Mouse (Mus musculus): ENCODE data around the gene Sumo2. TPM values are rescaled to one million over a fixed set of nuclear protein-coding genes. Genes with fewer than 3 reads are reported as not detected.

Sumo2 gene
- total and polyA plus RNA-seq, 3 experiments: 556 to 653 TPM; not detected in 1

GRCm38 (mm10) chr11:115552783-115553182 lies 16.7 kb upstream of the Sumo2 start:
- Histone ChIP-seq H3K4me3 (ENCODE audit: control insufficient read depth in 1 of 2, insufficient read depth in 1 of 2, low read depth in 2 of 2, low read length in 2 of 2) (no peak overlapping the region), H3K9ac (ENCODE audit: control insufficient read depth, low read depth, low read length, poor library complexity, severe bottlenecking) (no peak overlapping the region), H3K27ac (ENCODE audit: control insufficient read depth, low read depth, low read length) (no peak overlapping the region), H3K4me1 (ENCODE audit: control insufficient read depth in 1 of 2, insufficient read depth in 2 of 2, low read length in 2 of 2) (no peaks in the 10 kb centered on the region), H3K36me3 (ENCODE audit: control insufficient read depth in 1 of 2, insufficient read depth in 2 of 2, low read length in 2 of 2) (no peaks in the 10 kb centered on the region), H3K9me3 (replicated peaks; ENCODE audit: insufficient read depth, low read length) (no peaks in the 10 kb centered on the region), H3K79me2 (ENCODE audit: control insufficient read depth, insufficient read depth, low read length, poor library complexity) (no peaks in the 10 kb centered on the region), H3K27me3 (ENCODE audit: control insufficient read depth in 1 of 2, insufficient read depth in 2 of 2, low read length in 2 of 2) (no peaks in the 10 kb centered on the region)
- peak; percentile 75 for DNase-seq (ENCODE audit: low read depth, low spot score)
- TF ChIP-seq TAL1 (IDR thresholded peaks at IDR 0.05; ENCODE audit: low read length): no peak
- peak; percentile 67 for TF ChIP-seq RAD21 (IDR thresholded peaks at IDR 0.05; ENCODE audit: low read depth, low read length)
- TF ChIP-seq TCF12 (IDR thresholded peaks at IDR 0.05; ENCODE audit: low read depth, low read length): no peak
- peak; percentile 25; the same call in 1 of the 2 replicates for TF ChIP-seq GATA1 (IDR thresholded peaks at IDR 0.05; ENCODE audit: low read depth, low read length)
- peak; percentile 33 to 85 (median 78); a peak in 5 of 6 replicates for TF ChIP-seq CTCF (IDR thresholded peaks at IDR 0.05 in 2 of 3, conservative IDR thresholded peaks at IDR 0.05 in 1 of 3; ENCODE audit: control insufficient read depth in 1 of 3, insufficient read depth in 1 of 3, low read depth in 2 of 3, low read length in 3 of 3, poor library complexity in 1 of 3, severe bottlenecking in 1 of 3)
- 0 out of 2 replicates have a peak, but pooled peaks have one; percentile 41 for TF ChIP-seq MAZ (IDR thresholded peaks at IDR 0.05; ENCODE audit: low read depth, low read length)
- TF ChIP-seq E2F4 (IDR thresholded peaks at IDR 0.05; ENCODE audit: borderline replicate concordance, low read depth, low read length): no peak
- TF ChIP-seq MYC (IDR thresholded peaks at IDR 0.05; ENCODE audit: low read depth, low read length): no peak
- TF ChIP-seq TBP (IDR thresholded peaks at IDR 0.05; ENCODE audit: low read depth, low read length): 0 out of 2 replicates have a peak, but pooled peaks have one; percentile 41
- peak; percentile 79 for TF ChIP-seq ZC3H11A (IDR thresholded peaks at IDR 0.05; ENCODE audit: low read depth, low read length)
- no peak for TF ChIP-seq CHD1 (IDR thresholded peaks at IDR 0.05; ENCODE audit: low read depth, low read length)
- TF ChIP-seq EP300 (IDR thresholded peaks at IDR 0.05; ENCODE audit: low read depth in 1 of 2, low read length in 2 of 2): no peak
- TF ChIP-seq SMC3 (IDR thresholded peaks at IDR 0.05; ENCODE audit: low read depth, low read length): peak; percentile 82

- Histone ChIP-seq H3K79me2 (ENCODE audit: control insufficient read depth, insufficient read depth, low read length, poor library complexity) (no peaks in the 10 kb centered on the region), H3K27ac (ENCODE audit: control insufficient read depth, low read depth, low read length) (no peak overlapping the region), H3K36me3 (ENCODE audit: control insufficient read depth in 1 of 2, insufficient read depth in 2 of 2, low read length in 2 of 2) (no peaks in the 10 kb centered on the region), H3K4me1 (ENCODE audit: control insufficient read depth in 1 of 2, insufficient read depth in 2 of 2, low read length in 2 of 2) (no peaks in the 10 kb centered on the region), H3K27me3 (ENCODE audit: control insufficient read depth in 1 of 2, insufficient read depth in 2 of 2, low read length in 2 of 2) (peaks cover 2 to 6% of the 10 kb centered on the region in 2 experiments; a peak in 3 of 4 replicates), H3K9me3 (replicated peaks; ENCODE audit: insufficient read depth, low read length) (no peaks in the 10 kb centered on the region), H3K9ac (ENCODE audit: control insufficient read depth, low read depth, low read length, poor library complexity, severe bottlenecking) (no peak overlapping the region), H3K4me3 (ENCODE audit: control insufficient read depth in 1 of 2, insufficient read depth in 1 of 2, low read depth in 2 of 2, low read length in 2 of 2) (no peak overlapping the region)
- no peak for DNase-seq (ENCODE audit: low read depth, low spot score)
- TF ChIP-seq POLR2A (IDR thresholded peaks at IDR 0.05; ENCODE audit: control insufficient read depth in 1 of 2, insufficient read depth in 1 of 2, low read depth in 1 of 2, low read length in 2 of 2, poor library complexity in 1 of 2) (no peak), RCOR1 (IDR thresholded peaks at IDR 0.05; ENCODE audit: low read depth, low read length) (no peak), ZC3H11A (IDR thresholded peaks at IDR 0.05; ENCODE audit: low read depth, low read length) (no peak), HCFC1 (IDR thresholded peaks at IDR 0.05; ENCODE audit: low read depth, low read length) (no peak), MYC (IDR thresholded peaks at IDR 0.05; ENCODE audit: low read depth, low read length) (no peak), USF2 (IDR thresholded peaks at IDR 0.05; ENCODE audit: borderline replicate concordance in 1 of 2, insufficient read depth in 1 of 2, low read depth in 1 of 2, low read length in 2 of 2) (no peak), ZNF384 (IDR thresholded peaks at IDR 0.05; ENCODE audit: low read depth, low read length) (no peak), ELF1 (IDR thresholded peaks at IDR 0.05; ENCODE audit: low read depth, low read length) (no peak), MYB (IDR thresholded peaks at IDR 0.05; ENCODE audit: low read depth, low read length) (no peak), RAD21 (IDR thresholded peaks at IDR 0.05; ENCODE audit: low read depth, low read length) (no peak), NRF1 (IDR thresholded peaks at IDR 0.05; ENCODE audit: insufficient read depth, low read depth, low read length, poor library complexity, severe bottlenecking) (no peak)
Observed at GRCm38 (mm10) chr11:115543571-115543970, 7.5 kb upstream of the Sumo2 start.

Measured in MEL (cell line).